In genomic region chr10:44659499-44659898, GRCm38 (mm10) we compare ENCODE assay signal across 24 mouse cellular contexts.
"Had no signal": no experiment of that assay in that cellular context is flagged by ENCODE, and none has a peak within 500 bp of the region (broad histone marks: within the 10 kb centered on the region; RNA-seq: fewer than 3 reads in every experiment).

No protein-coding gene starts in this region.

- ATAC-seq: hindbrain, embryonic 16.5 days; intestine, embryonic 16.5 days had no signal

- H3K4me1 ChIP-seq: hindbrain, embryonic 10.5 days; hindbrain, embryonic 12.5 days; kidney, embryonic 15.5 days; limb, embryonic 10.5 days; limb, embryonic 12.5 days had no signal

- H3K27ac ChIP-seq: gastrocnemius, adult 2 months; heart, adult 2 months; hindbrain, embryonic 10.5 days; hindbrain, embryonic 12.5 days; hindbrain, embryonic 14.5 days; kidney, embryonic 15.5 days; kidney, postnatal 0 days; left cerebral cortex, adult 2 months; limb, embryonic 10.5 days; limb, embryonic 12.5 days had no signal

- DNase-seq: gastrocnemius, adult 2 months; gastrocnemius, postnatal 10 days; gastrocnemius, postnatal 25 days; heart, adult 11 months; heart, adult 2 months; heart, postnatal 10 days; heart, postnatal 4 days; kidney, adult 11 months; kidney, adult 2 months; kidney, adult 9 months; kidney, postnatal 14 days; kidney, postnatal 36 days; layer of hippocampus, adult 9-11 months; liver had no signal

- H3K4me3 ChIP-seq: gastrocnemius, adult 2 months; heart, adult 2 months; hindbrain, embryonic 10.5 days; hindbrain, embryonic 12.5 days; kidney, embryonic 15.5 days; left cerebral cortex, adult 2 months; limb, embryonic 10.5 days; limb, embryonic 12.5 days had no signal
